Mouse (Mus musculus): ENCODE data around the gene Myo16. TPM values are rescaled to one million over a fixed set of nuclear protein-coding genes. Genes with fewer than 3 reads are reported as not detected.

Myo16 gene
- polyA plus RNA-seq, 1 experiment, result not detected

DNA sequence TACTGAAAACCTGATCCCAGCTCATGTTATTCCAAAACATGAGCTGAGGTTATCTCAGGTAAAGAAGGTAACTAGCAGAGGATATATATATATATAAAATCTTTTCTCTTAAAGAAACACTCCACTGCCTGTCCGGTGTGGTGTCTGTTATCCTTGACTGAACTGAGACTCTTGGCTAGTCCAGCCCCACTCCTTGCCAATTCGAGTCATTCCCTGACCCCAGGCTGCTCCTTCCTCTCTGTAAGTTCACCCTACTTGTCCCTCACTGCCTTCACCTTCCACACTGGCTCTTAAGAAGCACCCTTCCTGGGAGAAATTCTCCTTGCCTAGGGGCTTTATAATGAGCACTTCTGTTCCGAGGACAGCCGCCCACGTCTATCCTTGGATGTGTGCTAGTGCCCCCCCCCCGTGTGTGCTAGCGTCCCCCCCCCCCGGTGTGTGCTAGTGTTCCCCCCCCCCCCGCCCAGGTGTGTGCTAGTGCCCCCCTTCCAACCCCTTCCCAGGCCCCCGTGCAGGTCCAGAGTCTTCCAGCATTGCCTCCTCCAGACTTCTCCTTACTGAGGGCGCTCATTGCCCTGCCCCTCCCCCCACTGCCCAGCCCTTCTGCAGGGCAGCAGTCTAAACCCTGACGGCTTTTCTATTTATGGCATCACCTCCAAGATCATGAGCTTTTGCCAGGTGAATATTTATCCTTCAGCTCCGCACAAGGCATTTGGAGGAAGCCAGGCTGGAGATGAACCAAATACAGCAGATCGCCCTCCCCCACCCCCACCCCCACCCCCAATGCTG lies 433.4 kb downstream of the Myo16 start:
- Histone ChIP-seq H3K4me1 (ENCODE audit: control insufficient read depth, insufficient read depth, insufficient read length, low read length) (no peaks in the 10 kb centered on the region), H3K4me3 (ENCODE audit: insufficient read depth, low read depth, low read length) (no peak overlapping the region), H3K27ac (replicated peaks; ENCODE audit: low read depth, low read length) (no peak overlapping the region)

DNA sequence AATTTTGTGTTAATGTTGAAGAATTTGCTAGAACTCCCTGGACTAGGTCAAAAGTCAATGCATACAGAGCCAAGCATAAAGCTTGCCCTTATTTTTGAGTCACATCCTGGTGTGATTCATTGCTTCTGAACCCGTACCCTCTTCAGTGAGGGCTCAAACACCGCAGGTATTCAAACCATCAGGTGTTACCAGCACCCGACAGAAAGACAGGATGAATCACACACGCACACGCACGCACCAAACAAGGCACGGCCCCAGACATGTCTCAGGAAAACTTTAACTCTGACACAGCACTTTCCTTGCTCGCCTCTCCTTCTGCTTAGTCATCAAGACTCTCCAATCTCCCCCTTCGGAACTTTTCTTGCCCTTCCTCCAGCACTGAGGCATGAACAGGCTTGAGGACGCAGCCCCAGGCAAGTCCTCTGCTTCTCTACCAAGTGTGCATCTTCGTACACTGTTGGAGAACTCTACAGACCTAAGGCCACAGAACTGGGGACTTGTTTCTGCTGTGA lies 435.8 kb downstream of the Myo16 start:
- no peak overlapping the region for H3K27ac ChIP-seq (replicated peaks; ENCODE audit: low read depth, low read length)
- no peak overlapping the region for H3K4me3 ChIP-seq (ENCODE audit: insufficient read depth, low read depth, low read length)
- H3K4me1 ChIP-seq (ENCODE audit: control insufficient read depth, insufficient read depth, insufficient read length, low read length), result no peaks in the 10 kb centered on the region

DNA sequence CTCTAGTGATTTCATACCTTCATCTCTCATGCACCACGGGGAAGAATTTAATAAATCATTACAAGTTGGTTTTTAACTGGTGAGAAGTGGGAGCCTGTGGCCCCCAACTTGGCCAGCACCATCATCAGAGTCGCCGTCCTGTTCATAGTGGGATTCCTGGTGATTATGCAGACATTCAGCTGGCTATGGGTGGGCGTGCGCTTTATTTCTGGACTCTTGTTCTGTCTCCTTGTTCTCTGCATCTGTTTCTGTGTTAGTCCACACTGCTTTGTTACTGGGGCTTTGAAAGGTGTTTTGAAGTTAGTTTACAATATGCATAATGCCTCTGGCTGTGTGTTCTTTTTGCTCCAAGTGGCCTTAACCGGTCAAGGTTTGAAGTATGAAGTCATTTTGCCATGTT lies 439.2 kb downstream of the Myo16 start:
- no peak overlapping the region for H3K4me3 ChIP-seq (ENCODE audit: insufficient read depth, low read depth, low read length)
- H3K27ac ChIP-seq (replicated peaks; ENCODE audit: low read depth, low read length), result no peak overlapping the region
- no peaks in the 10 kb centered on the region for H3K4me1 ChIP-seq (ENCODE audit: control insufficient read depth, insufficient read depth, insufficient read length, low read length)

DNA sequence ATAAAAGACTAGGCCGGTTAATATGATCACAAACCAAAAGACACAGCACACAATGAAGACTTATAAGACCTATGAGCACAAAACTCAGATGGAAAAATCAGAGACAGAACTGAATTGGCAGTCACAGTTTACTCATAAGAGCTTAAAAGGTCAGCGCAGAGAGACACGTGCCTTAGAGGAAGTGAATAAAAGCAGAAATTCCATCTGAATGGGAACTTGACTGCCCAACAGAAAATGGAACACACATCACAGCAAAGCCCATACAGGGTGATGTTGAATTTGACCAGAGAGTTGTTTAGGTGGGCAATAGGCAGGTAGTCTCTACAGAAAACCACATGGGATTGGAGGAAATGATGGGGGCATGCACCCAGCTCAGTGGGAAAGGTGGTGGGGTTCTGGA lies 442.6 kb downstream of the Myo16 start:
- Histone ChIP-seq H3K4me3 (ENCODE audit: insufficient read depth, low read depth, low read length) (no peak overlapping the region), H3K4me1 (ENCODE audit: control insufficient read depth, insufficient read depth, insufficient read length, low read length) (no peaks in the 10 kb centered on the region), H3K27ac (replicated peaks; ENCODE audit: low read depth, low read length) (no peak overlapping the region)

DNA sequence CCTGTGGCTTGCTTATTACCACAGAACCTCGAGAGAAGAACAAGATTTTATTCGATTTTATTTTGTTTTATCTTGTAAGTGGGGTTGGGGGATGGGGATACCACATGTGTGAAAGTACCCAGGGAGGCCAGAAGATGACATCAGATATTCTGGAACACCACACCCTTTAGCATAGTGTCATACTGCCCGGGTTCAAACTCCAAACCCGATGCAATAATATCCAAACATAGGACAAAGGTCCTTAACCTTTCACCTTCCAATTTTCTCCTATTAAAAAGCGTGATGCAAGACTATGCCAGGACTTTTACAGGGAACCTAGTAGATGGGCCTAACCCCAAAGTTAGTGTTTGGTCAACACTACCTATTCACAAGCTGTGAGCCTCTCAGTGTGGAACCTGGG lies 443.9 kb downstream of the Myo16 start:
- Histone ChIP-seq H3K27ac (replicated peaks; ENCODE audit: low read depth, low read length) (no peak overlapping the region), H3K4me3 (ENCODE audit: insufficient read depth, low read depth, low read length) (no peak overlapping the region), H3K4me1 (ENCODE audit: control insufficient read depth, insufficient read depth, insufficient read length, low read length) (no peaks in the 10 kb centered on the region)

DNA sequence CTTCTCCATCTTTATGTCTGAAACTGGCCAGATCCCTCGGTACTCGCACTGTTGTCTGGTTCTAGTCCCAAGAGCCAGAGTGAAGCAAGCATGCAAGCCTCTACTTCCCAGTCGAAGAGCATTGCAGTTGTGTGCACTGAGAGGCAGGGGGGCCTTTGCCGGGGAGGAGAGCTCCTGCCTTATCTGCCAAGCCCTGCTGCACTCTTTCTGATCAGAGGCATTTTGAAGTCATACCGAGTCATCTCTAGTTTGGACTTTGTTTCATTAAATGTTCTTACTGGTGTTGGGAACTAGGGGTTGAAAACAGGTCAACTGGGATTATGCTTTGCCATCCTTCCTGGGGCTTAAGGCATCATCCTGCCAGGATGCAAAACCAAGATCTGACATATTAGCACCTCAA lies 445.2 kb downstream of the Myo16 start:
- no peaks in the 10 kb centered on the region for H3K4me1 ChIP-seq (ENCODE audit: control insufficient read depth, insufficient read depth, insufficient read length, low read length)

DNA sequence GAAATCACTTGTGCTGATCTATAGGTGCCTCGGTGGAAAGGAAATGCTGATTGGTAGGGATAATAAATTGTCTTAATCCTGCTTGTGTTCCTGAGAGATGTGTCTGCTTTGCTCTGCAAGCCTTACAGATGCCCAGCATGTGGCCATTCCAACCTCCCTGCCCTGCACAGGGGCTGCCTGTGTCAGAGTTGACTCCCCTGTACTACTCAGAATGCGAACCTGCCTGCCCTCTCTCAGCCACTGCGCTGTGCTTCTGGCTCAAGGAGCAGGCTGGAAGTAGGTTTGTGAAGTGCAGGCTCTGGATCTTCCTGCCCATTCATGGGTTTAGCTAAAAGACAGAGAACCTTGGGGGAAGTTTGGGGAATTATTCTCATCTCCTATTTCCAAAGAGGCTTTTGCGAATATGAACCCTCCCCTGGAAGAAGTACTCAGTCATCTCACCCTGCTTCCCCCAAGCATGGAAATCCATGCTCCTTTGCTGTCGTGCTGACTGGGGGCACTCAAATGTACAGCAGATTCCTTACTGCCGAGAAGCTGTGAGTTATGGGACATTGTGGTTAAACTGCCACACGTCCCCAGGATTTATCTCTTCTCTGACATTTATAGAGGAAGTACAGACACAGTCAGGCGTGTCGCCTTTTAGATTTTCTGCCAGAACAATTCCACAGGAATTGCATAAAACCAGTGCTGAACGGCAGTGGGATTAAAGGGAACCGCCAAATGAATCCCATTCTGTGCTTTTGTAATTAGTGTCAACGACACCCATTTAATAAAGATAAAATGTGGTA lies 452.5 kb downstream of the Myo16 start:
- no peaks in the 10 kb centered on the region for H3K4me1 ChIP-seq (ENCODE audit: control insufficient read depth, insufficient read depth, insufficient read length, low read length)
- H3K4me3 ChIP-seq (ENCODE audit: insufficient read depth, low read depth, low read length), result no peak overlapping the region
- H3K27ac ChIP-seq (replicated peaks; ENCODE audit: low read depth, low read length), result no peak overlapping the region

More for the DNA sequence above, 445.2 kb downstream of the Myo16 start:
- Histone ChIP-seq H3K27ac (replicated peaks; ENCODE audit: low read depth, low read length) (no peak overlapping the region), H3K4me3 (ENCODE audit: insufficient read depth, low read depth, low read length) (no peak overlapping the region)

DNA sequence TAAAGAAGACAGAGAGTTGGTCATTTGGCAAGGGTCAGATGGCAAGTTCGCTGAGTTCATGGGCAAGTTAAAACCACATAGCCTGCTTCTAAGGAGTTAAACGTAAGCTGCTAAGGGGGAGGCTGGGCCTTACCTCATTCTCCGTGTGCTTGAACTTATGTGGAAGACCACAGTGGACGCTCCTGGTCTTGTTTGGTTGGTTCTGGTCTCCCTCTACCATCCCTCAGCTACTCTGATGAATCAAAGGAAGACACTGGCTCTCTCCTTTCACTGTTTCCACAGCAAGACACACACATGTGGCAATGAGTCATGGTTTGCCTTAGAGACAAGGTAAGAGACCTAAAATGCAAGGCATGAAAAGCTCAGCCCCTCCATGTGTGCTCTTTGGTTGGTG lies 453.1 kb downstream of the Myo16 start:
- Histone ChIP-seq H3K4me1 (ENCODE audit: control insufficient read depth, insufficient read depth, insufficient read length, low read length) (no peaks in the 10 kb centered on the region), H3K27ac (replicated peaks; ENCODE audit: low read depth, low read length) (no peak overlapping the region), H3K4me3 (ENCODE audit: insufficient read depth, low read depth, low read length) (no peak overlapping the region)

DNA sequence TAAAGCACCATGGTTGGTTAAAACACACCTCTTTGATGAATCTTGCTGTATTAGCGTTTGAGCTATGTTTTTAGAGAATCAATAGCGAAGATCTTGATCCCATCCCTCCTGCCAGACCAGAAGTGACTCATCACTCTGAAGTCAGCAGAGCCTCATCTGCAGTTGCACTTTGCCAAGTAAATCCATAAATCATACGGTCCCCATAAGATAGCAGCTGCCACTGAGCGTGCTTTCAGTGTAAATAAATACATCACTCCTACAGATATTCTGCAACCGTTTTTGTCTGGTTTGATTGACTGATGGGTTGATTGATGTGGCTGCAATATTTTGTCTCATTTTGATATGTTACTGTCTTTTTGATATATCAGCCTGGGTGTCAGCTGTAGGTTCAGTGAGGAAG lies 457.9 kb downstream of the Myo16 start:
- H3K4me3 ChIP-seq (ENCODE audit: insufficient read depth, low read depth, low read length), result no peak overlapping the region
- no peak overlapping the region for H3K27ac ChIP-seq (replicated peaks; ENCODE audit: low read depth, low read length)

DNA sequence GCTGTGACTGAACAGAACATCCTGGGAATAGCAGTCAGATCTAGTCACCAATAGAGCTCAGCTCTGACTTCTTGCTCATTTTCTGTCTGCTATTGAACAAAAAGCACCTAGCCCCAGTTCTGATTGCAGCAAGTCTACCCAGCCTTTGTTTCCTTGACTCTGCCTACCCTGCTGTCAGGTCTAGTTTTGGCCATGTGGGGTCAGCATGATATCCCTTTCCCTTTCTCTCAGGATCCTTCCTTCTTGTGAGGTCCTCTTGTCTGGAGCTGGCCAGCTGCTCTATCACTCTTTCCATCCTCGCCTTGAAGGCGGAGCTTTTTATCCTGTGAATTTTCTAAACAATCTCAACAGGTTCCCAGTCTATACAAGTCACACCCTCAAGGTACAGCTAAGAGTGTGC lies 459.7 kb downstream of the Myo16 start:
- Histone ChIP-seq H3K27ac (replicated peaks; ENCODE audit: low read depth, low read length) (no peak overlapping the region), H3K4me3 (ENCODE audit: insufficient read depth, low read depth, low read length) (no peak overlapping the region), H3K4me1 (ENCODE audit: control insufficient read depth, insufficient read depth, insufficient read length, low read length) (no peaks in the 10 kb centered on the region)

More for the DNA sequence above, 457.9 kb downstream of the Myo16 start:
- H3K4me1 ChIP-seq (ENCODE audit: control insufficient read depth, insufficient read depth, insufficient read length, low read length), result no peaks in the 10 kb centered on the region

DNA sequence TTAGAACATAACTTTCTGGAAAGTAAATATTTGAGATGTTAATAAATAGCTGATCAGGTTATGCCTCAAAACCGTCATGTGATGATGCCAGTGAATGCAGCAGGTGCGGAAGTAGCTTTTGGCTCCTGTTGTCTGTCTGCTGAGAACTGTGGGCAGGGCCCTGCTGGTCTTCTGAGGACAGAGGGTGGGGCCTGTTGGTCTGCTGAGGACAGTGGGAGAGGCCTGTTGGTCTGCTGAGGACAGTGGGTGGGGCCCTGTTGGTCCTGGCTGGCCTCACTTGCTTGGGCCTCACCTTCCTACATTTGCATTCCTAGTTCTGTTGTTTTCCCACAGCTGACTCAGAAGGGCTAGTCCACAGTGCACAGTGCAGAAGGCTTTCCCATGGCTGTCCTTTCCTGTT lies 466.0 kb downstream of the Myo16 start:
- Histone ChIP-seq H3K4me3 (ENCODE audit: insufficient read depth, low read depth, low read length) (no peak overlapping the region), H3K27ac (replicated peaks; ENCODE audit: low read depth, low read length) (no peak overlapping the region)

DNA sequence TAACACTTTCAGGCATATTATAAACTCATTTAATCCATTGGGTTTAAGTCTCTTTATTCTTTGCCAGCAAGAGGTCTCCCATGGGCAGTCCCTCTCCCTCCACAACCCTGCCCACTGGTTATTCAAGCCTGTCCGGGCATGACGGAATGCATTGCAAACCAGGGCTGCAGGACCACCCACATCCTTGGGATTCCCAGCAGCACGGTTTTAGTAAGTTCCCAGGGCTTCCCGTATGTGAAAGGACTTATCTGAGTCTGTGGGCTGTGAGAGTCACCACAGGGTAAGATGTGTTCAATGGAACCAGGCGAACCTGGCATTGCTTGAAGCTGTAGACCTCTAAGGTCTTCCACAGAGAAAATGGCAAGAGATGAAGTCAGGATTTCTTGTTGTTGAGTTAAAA lies 471.6 kb downstream of the Myo16 start:
- no peaks in the 10 kb centered on the region for H3K4me1 ChIP-seq (ENCODE audit: control insufficient read depth, insufficient read depth, insufficient read length, low read length)
- H3K4me3 ChIP-seq (ENCODE audit: insufficient read depth, low read depth, low read length), result no peak overlapping the region
- H3K27ac ChIP-seq (replicated peaks; ENCODE audit: low read depth, low read length), result no peak overlapping the region

More for the DNA sequence above, 466.0 kb downstream of the Myo16 start:
- H3K4me1 ChIP-seq (ENCODE audit: control insufficient read depth, insufficient read depth, insufficient read length, low read length), result no peaks in the 10 kb centered on the region

DNA sequence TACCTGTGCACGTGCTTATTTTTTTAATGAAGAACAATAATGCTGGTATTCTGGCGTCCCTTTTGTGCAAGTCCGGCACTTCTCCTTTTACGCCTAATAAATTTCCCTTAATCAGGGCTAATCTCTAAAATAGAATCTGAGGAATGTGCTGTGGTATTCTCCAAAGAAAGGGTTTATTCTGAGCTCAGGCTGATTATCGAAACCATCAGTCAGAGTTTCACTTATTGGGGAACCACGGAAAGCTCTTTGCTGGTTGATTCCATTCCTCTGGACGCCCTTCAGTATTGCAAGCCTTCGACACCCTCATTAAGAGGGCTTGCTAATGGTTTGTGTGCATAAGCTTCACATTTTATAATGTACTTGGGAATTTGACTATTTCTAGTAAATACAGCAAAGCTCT lies 475.0 kb downstream of the Myo16 start:
- Histone ChIP-seq H3K27ac (replicated peaks; ENCODE audit: low read depth, low read length) (no peak overlapping the region), H3K4me3 (ENCODE audit: insufficient read depth, low read depth, low read length) (no peak overlapping the region), H3K4me1 (ENCODE audit: control insufficient read depth, insufficient read depth, insufficient read length, low read length) (no peaks in the 10 kb centered on the region)

DNA sequence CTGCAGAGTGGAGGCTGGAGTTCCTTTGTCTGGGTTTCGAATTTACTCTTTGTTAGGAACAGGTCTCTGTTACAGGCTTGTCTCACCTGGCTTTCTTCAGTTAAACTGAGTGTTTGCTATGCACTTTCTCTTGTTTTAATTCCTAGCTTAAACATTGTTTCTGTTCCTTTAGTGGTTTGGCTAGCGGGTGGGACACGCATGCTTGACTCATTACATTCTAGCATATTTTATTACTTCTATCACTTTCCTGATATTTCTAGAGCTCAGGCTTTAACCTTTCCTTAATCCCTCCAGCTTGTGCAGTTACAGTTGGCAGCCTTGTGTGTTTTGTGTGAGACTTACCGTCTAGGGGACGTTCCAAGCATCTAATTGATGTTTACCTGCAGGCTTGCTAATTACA lies 476.2 kb downstream of the Myo16 start:
- no peaks in the 10 kb centered on the region for H3K4me1 ChIP-seq (ENCODE audit: control insufficient read depth, insufficient read depth, insufficient read length, low read length)
- H3K4me3 ChIP-seq (ENCODE audit: insufficient read depth, low read depth, low read length), result no peak overlapping the region
- no peak overlapping the region for H3K27ac ChIP-seq (replicated peaks; ENCODE audit: low read depth, low read length)

DNA sequence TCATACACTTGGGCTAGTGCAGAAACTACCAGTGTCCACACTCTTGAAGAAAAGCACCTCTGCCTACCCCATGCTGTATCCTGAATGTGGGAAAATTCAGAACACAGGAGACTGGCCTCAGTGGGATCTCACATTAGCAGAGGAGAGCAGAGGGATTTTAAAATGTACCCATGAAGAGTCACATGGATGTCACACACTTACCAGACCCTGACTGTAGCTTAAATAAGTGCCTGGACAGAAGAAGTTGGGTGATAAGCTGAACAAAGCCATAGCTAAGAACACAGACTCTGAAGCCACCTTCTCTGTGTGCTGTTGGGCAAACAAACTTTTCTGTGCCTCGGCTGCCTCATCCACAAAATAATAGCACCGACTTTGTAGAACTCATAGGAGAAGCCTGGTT lies 477.3 kb downstream of the Myo16 start:
- Histone ChIP-seq H3K4me1 (ENCODE audit: control insufficient read depth, insufficient read depth, insufficient read length, low read length) (no peaks in the 10 kb centered on the region), H3K27ac (replicated peaks; ENCODE audit: low read depth, low read length) (no peak overlapping the region), H3K4me3 (ENCODE audit: insufficient read depth, low read depth, low read length) (no peak overlapping the region)

DNA sequence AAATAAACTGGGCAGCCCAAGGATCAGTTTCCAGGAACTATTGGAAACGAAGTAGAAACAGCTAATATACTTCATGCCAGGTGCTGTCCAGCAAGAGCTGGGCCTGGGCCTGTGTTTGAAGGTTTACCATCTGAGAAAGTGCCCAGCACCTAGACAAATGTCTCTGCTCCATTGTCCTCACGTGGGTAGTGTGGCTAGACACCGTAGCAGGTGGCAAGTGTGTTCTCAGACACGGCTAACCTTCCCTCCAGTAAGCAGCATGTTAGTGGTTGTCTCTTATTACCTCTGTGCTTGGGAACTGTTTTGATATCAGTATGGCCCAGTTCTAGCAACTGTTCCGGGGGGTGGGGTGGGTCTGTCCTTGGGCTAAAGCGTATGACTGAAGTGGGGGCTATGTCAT lies 478.9 kb downstream of the Myo16 start:
- Histone ChIP-seq H3K4me1 (ENCODE audit: control insufficient read depth, insufficient read depth, insufficient read length, low read length) (no peaks in the 10 kb centered on the region), H3K4me3 (ENCODE audit: insufficient read depth, low read depth, low read length) (no peak overlapping the region)

More for the DNA sequence above, 478.9 kb downstream of the Myo16 start:
- no peak overlapping the region for H3K27ac ChIP-seq (replicated peaks; ENCODE audit: low read depth, low read length)
